Mouse (Mus musculus): ENCODE measurements around the gene Mrto4. TPM values are rescaled to one million over a fixed set of nuclear protein-coding genes. Genes with fewer than 3 reads are reported as not detected.

The Mrto4 gene
- total and polyA plus RNA-seq, 3 experiments, result 176 to 225 (median 195) TPM

DNA sequence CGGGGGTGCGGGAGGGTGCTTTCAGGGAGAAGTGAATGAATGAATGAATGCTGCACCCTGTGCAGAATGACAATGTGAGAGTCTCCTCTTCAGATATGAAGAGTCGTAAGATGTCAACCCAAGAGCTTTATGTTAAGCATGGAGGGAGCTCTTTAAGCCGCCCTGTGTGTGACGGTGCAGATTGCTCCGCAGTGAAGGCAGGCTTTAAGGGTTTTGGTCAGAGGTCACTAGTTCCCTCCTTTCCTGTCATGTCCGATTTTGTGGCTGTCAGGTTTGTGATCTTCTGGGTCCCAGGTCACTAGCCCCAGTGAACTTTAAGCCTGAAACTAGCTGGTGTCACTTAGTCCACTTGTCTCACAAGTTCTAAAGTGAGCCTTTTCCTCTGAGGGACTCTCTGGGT is 456 bp upstream of the Mrto4 start:
- H3K4me1 ChIP-seq (ENCODE audit: control insufficient read depth in 1 of 2, insufficient read depth in 2 of 2), result peaks cover 4 to 24% of the 10 kb centered on the region in 2 experiments; a peak in 3 of 4 replicates

GRCm38 (mm10) chr4:139345416-139346019 is 6.9 kb downstream of the Mrto4 start:
- no peak overlapping the region for H3K9ac ChIP-seq (ENCODE audit: insufficient read depth, low read depth)
- no peak for DNase-seq (ENCODE audit: extremely low read depth)
- no peak overlapping the region for H3K4me3 ChIP-seq (replicated peaks in 1 of 3; ENCODE audit: low read depth in 2 of 3, low read length in 2 of 3, poor library complexity in 1 of 3)
- H3K79me2 ChIP-seq (replicated peaks; ENCODE audit: control insufficient read depth, extremely low read depth, insufficient read depth, poor library complexity, severe bottlenecking), result peaks cover 5% of the 10 kb centered on the region
- TF ChIP-seq MAFK (IDR thresholded peaks at IDR 0.05; ENCODE audit: insufficient replicate concordance, low read length), result no peak
- TF ChIP-seq NRF1 (IDR thresholded peaks at IDR 0.05; ENCODE audit: low read depth, low read length), result no peak
- no peak for TF ChIP-seq SIN3A (IDR thresholded peaks at IDR 0.05; ENCODE audit: low read length)
- no peak for TF ChIP-seq USF2 (conservative IDR thresholded peaks at IDR 0.05; ENCODE audit: low read depth, low read length)
- TF ChIP-seq CHD2 (IDR thresholded peaks at IDR 0.05; ENCODE audit: low read length), result no peak
- TF ChIP-seq SMC3 (IDR thresholded peaks at IDR 0.05; ENCODE audit: low read depth, low read length), result no peak
- TF ChIP-seq GABPA (IDR thresholded peaks at IDR 0.05; ENCODE audit: insufficient replicate concordance, low read depth, low read length), result no peak
- TF ChIP-seq TBP (conservative IDR thresholded peaks at IDR 0.05; ENCODE audit: low read depth, low read length), result no peak
- TF ChIP-seq PAX5 (IDR thresholded peaks at IDR 0.05; ENCODE audit: low read length), result no peak
- TF ChIP-seq HCFC1 (IDR thresholded peaks at IDR 0.05; ENCODE audit: low read depth, low read length), result no peak
- TF ChIP-seq BHLHE40 (IDR thresholded peaks at IDR 0.05; ENCODE audit: low read depth, low read length), result no peak
- TF ChIP-seq KAT2A (IDR thresholded peaks at IDR 0.05; ENCODE audit: insufficient replicate concordance, low read length), result no peak
- TF ChIP-seq CTCF (conservative IDR thresholded peaks at IDR 0.05 in 1 of 2, IDR thresholded peaks at IDR 0.05 in 1 of 2; ENCODE audit: low read depth in 2 of 2, low read length in 2 of 2), result no peak
- in situ Hi-C loops (cut with MboI; ENCODE audit: low pct_ligation_motif_present, low pct_unique_long_range_greater_than_20kb, low sequenced_read_pairs), result no loop called here
- no peaks in the 10 kb centered on the region for H3K9me3 ChIP-seq (replicated peaks; ENCODE audit: low read length)
- peaks cover 42 to 65% of the 10 kb centered on the region in 2 experiments for H3K36me3 ChIP-seq (replicated peaks in 1 of 2; ENCODE audit: control insufficient read depth in 1 of 2, insufficient read depth in 1 of 2, low read length in 1 of 2)
- dilution Hi-C loops (cut with MboI; ENCODE audit: extremely low pct_ligation_motif_present, extremely low pct_unique_long_range_greater_than_20kb, low sequenced_read_pairs), result no loop called here
- no peaks in the 10 kb centered on the region for H3K27me3 ChIP-seq (replicated peaks)
- H3K27ac ChIP-seq (ENCODE audit: insufficient read depth, low read depth), result no peak overlapping the region
- peaks cover 1 to 14% of the 10 kb centered on the region in 2 experiments; a peak in 3 of 4 replicates for H3K4me1 ChIP-seq (ENCODE audit: control insufficient read depth in 1 of 2, insufficient read depth in 2 of 2)
- no peak overlapping the region for H3K4me2 ChIP-seq (ENCODE audit: insufficient read depth, low read depth, poor library complexity, severe bottlenecking)

More for the DNA sequence above, 456 bp upstream of the Mrto4 start:
- no peaks in the 10 kb centered on the region for H3K9me3 ChIP-seq (replicated peaks; ENCODE audit: low read length)
- H3K4me3 ChIP-seq (replicated peaks in 1 of 3; ENCODE audit: low read depth in 2 of 3, low read length in 2 of 3, poor library complexity in 1 of 3), result peak overlapping the region; percentile 60 to 97 (median 92)
- peak overlapping the region; percentile 84 for H3K4me2 ChIP-seq (ENCODE audit: insufficient read depth, low read depth, poor library complexity, severe bottlenecking)
- no peaks in the 10 kb centered on the region for H3K27me3 ChIP-seq (replicated peaks)
- no peak for TF ChIP-seq POLR2A (IDR thresholded peaks at IDR 0.05; ENCODE audit: low read depth, low read length)
- TF ChIP-seq ETS1 (conservative IDR thresholded peaks at IDR 0.05; ENCODE audit: low read depth, low read length), result no peak
- TF ChIP-seq E2F4 (IDR thresholded peaks at IDR 0.05; ENCODE audit: insufficient replicate concordance, low read depth, low read length), result no peak
- TF ChIP-seq USF2 (conservative IDR thresholded peaks at IDR 0.05; ENCODE audit: low read depth, low read length), result no peak
- TF ChIP-seq ZKSCAN1 (IDR thresholded peaks at IDR 0.05; ENCODE audit: borderline replicate concordance, low read depth, low read length), result no peak
- TF ChIP-seq TBP (conservative IDR thresholded peaks at IDR 0.05; ENCODE audit: low read depth, low read length), result no peak; the same call in 1 of the 2 replicates
- TF ChIP-seq TCF12 (IDR thresholded peaks at IDR 0.05; ENCODE audit: low read depth, low read length), result no peak
- no peak for TF ChIP-seq JUN (IDR thresholded peaks at IDR 0.05; ENCODE audit: insufficient read depth, low read depth, low read length)
- no peak for TF ChIP-seq HCFC1 (IDR thresholded peaks at IDR 0.05; ENCODE audit: low read depth, low read length)
- no peak for TF ChIP-seq CHD2 (IDR thresholded peaks at IDR 0.05; ENCODE audit: low read length)
- no peak for TF ChIP-seq PAX5 (IDR thresholded peaks at IDR 0.05; ENCODE audit: low read length)
- TF ChIP-seq CTCF (conservative IDR thresholded peaks at IDR 0.05 in 1 of 2, IDR thresholded peaks at IDR 0.05 in 1 of 2; ENCODE audit: low read depth in 2 of 2, low read length in 2 of 2), result no peak
- no peak for TF ChIP-seq GABPA (IDR thresholded peaks at IDR 0.05; ENCODE audit: insufficient replicate concordance, low read depth, low read length)
- no peak for TF ChIP-seq USF1 (IDR thresholded peaks at IDR 0.05; ENCODE audit: low read depth, low read length)
- TF ChIP-seq MAZ (IDR thresholded peaks at IDR 0.05; ENCODE audit: low read depth, low read length), result no peak
- H3K27ac ChIP-seq (ENCODE audit: insufficient read depth, low read depth), result peak overlapping the region; percentile 73
- DNase-seq (ENCODE audit: extremely low read depth), result no peak
- in situ Hi-C loops (cut with MboI; ENCODE audit: low pct_ligation_motif_present, low pct_unique_long_range_greater_than_20kb, low sequenced_read_pairs), result no loop called here
- H3K79me2 ChIP-seq (replicated peaks; ENCODE audit: control insufficient read depth, extremely low read depth, insufficient read depth, poor library complexity, severe bottlenecking), result peaks cover 25% of the 10 kb centered on the region
- H3K36me3 ChIP-seq (replicated peaks in 1 of 2; ENCODE audit: control insufficient read depth in 1 of 2, insufficient read depth in 1 of 2, low read length in 1 of 2), result peaks cover 39 to 63% of the 10 kb centered on the region in 2 experiments
- dilution Hi-C loops (cut with MboI; ENCODE audit: extremely low pct_ligation_motif_present, extremely low pct_unique_long_range_greater_than_20kb, low sequenced_read_pairs), result no loop called here
- H3K9ac ChIP-seq (ENCODE audit: insufficient read depth, low read depth), result peak overlapping the region; percentile 78
